Mouse (Mus musculus): Measurements from ENCODE around the gene Slc35b2. TPM values are rescaled to one million over a fixed set of nuclear protein-coding genes. Genes with fewer than 3 reads are reported as not detected.

Slc35b2 gene
- polyA plus RNA-seq, 1 experiment from 2014 or later, result 92.4 TPM

DNA sequence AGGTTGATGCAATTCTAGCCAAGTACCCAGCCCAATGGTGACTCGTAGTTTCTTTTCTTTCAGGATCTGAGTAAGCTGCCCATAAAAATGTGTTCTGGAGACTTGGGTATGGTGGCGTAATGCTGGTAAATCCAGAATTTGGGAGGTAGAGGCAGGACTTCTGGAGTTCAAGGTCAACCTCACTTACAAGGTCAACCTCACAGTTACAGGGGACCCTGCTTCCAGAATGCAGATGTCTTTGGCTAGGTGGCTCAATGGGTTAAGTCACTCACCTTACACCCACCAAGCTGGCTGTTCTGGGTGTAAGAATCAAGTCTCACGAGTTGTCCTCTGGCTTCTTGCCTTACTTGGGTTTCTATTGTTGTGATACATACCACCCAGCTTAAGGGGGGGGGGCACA is 53.0 kb downstream of the Slc35b2 start:
- no peak overlapping the region for H3K9ac ChIP-seq
- H3K4me2 ChIP-seq (replicated peaks), result no peak overlapping the region
- no peaks in the 10 kb centered on the region for H3K9me3 ChIP-seq (replicated peaks)
- WGBS, result 90% methylated on average over 3 of the region's 3 CpGs
- H3K36me3 ChIP-seq, result no peaks in the 10 kb centered on the region
- no peak overlapping the region for H3K27ac ChIP-seq
- H3K27me3 ChIP-seq, result 0 out of 2 replicates have a peak, but pooled peaks cover 2% of the 10 kb centered on the region
- no peak for ATAC-seq (ENCODE audit: low FRiP score)
- H3K4me1 ChIP-seq, result peaks cover 10% of the 10 kb centered on the region
- H3K4me3 ChIP-seq, result no peak overlapping the region

Other genes starting within 250 kb of the Slc35b2 start
- gene Cdc5l, start 130.1 kb upstream of the Slc35b2 start, polyA plus RNA-seq (2016; fragmentation: Nextera tagmentation; extraction: Ambion mirVana), result 75.2 and 75.9 TPM in 2 replicates
- 0.62 and 1.4 TPM in 2 replicates for gene Spats1, start 88.5 kb upstream of the Slc35b2 start, polyA plus RNA-seq (2016; fragmentation: Nextera tagmentation; extraction: Ambion mirVana)
- gene Aars2, start 57.0 kb upstream of the Slc35b2 start, polyA plus RNA-seq (2016; fragmentation: Nextera tagmentation; extraction: Ambion mirVana), result 23.0 and 23.4 TPM in 2 replicates
- gene Tcte1, start 40.4 kb upstream of the Slc35b2 start, polyA plus RNA-seq (2016; fragmentation: Nextera tagmentation; extraction: Ambion mirVana), result 2.3 and 3.2 TPM in 2 replicates
- 12.3 and 13.0 TPM in 2 replicates for gene Tmem151b, start 14.2 kb upstream of the Slc35b2 start, polyA plus RNA-seq (2016; fragmentation: Nextera tagmentation; extraction: Ambion mirVana)
- 7.0 and 7.7 TPM in 2 replicates for gene Nfkbie, start 8.2 kb upstream of the Slc35b2 start, polyA plus RNA-seq (2016; fragmentation: Nextera tagmentation; extraction: Ambion mirVana)
- gene Hsp90ab1, start 9.4 kb downstream of the Slc35b2 start, polyA plus RNA-seq (2016; fragmentation: Nextera tagmentation; extraction: Ambion mirVana), result 1,350 and 1,487 TPM in 2 replicates
- gene Slc29a1, start 35.7 kb downstream of the Slc35b2 start, polyA plus RNA-seq (2016; fragmentation: Nextera tagmentation; extraction: Ambion mirVana), result 44.4 and 47.2 TPM in 2 replicates
- gene Mymx, start 38.2 kb downstream of the Slc35b2 start, polyA plus RNA-seq (2016; fragmentation: Nextera tagmentation; extraction: Ambion mirVana), result 1.6 and 5.0 TPM in 2 replicates
- gene Capn11, start 95.5 kb downstream of the Slc35b2 start, polyA plus RNA-seq (2016; fragmentation: Nextera tagmentation; extraction: Ambion mirVana), result 1.4 and 2.4 TPM in 2 replicates
- gene Mrpl14, start 122.4 kb downstream of the Slc35b2 start, polyA plus RNA-seq (2016; fragmentation: Nextera tagmentation; extraction: Ambion mirVana), result 98.1 and 110 TPM in 2 replicates
- gene Tmem63b, start 123.0 kb downstream of the Slc35b2 start, polyA plus RNA-seq (2016; fragmentation: Nextera tagmentation; extraction: Ambion mirVana), result 102 TPM in 2 replicates
- gene 1600014C23Rik, start 170.0 kb downstream of the Slc35b2 start, polyA plus RNA-seq (2016; fragmentation: Nextera tagmentation; extraction: Ambion mirVana), result not detected in 2 replicates

All from hindbrain, embryonic 12.5 days (tissue).